Mouse (Mus musculus): Measurements from ENCODE around the gene Syne3. TPM values are rescaled to one million over a fixed set of nuclear protein-coding genes. Genes with fewer than 3 reads are reported as not detected.

Gene Syne3
- polyA plus RNA-seq, 1 experiment, result 11.6 TPM

DNA sequence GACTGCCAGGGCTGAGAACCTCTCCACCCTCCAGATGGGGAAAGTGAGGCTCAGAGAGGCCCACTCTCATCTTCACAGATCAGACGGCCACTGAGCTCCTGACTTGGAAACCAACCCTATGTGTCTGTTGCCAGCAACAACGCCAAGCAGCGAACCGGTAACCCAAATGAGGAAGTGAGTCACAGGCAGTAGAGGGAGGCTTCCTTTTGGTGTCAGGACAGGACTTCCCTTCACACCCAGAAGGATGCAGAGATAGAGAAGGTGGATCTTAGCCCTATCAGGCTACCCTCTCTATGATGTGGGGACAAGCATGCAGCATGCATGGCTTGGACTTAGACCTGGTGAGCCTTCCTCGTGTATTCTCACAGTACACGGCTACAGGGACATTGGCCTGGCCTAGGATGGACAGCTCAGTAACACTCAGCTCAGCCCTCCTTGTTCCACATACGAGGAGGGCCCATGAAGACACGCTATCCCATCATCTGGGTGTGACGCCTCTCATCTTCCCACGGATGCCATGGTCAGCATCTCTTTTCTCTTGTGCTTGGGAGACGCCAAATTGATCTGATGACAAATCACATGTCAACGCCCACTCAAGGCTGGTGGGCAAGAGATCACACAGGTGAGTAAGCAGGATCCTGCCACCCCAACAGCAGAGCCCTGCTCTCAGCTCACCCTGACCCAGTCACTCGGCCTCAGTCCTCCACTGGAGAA, 18.7 kb downstream of the Syne3 start:
- H3K79me2 ChIP-seq (ENCODE audit: control insufficient read depth, insufficient read depth), result peaks cover 69% of the 10 kb centered on the region
- H3ac ChIP-seq (ENCODE audit: control insufficient read depth, insufficient read length), result no peak overlapping the region
- peak overlapping the region; percentile 0 for H3K4me2 ChIP-seq (ENCODE audit: low read depth)
- H3K36me3 ChIP-seq (ENCODE audit: control insufficient read depth, insufficient read depth), result no peaks in the 10 kb centered on the region
- TF ChIP-seq TCF3 (IDR thresholded peaks at IDR 0.05; ENCODE audit: insufficient read length, low read depth) (no peak), MYOD1 (IDR thresholded peaks at IDR 0.05; ENCODE audit: control insufficient read depth in 1 of 3, insufficient read length in 2 of 3, low read depth in 2 of 3) (no peak), REST (IDR thresholded peaks at IDR 0.05; ENCODE audit: insufficient read depth, insufficient read length) (no peak), USF1 (IDR thresholded peaks at IDR 0.05; ENCODE audit: low read depth) (no peak), E2F4 (IDR thresholded peaks at IDR 0.05; ENCODE audit: insufficient read depth) (no peak), CEBPB (IDR thresholded peaks at IDR 0.05; ENCODE audit: insufficient read depth, poor library complexity, severe bottlenecking) (no peak), MYOG (IDR thresholded peaks at IDR 0.05; ENCODE audit: control insufficient read depth in 1 of 3, insufficient read depth in 1 of 3, insufficient read length in 2 of 3, low read depth in 2 of 3) (no peak), POLR2A (IDR thresholded peaks at IDR 0.05; ENCODE audit: insufficient read length, low read depth) (no peak), SRF (IDR thresholded peaks at IDR 0.05; ENCODE audit: control insufficient read depth, insufficient read length, low read depth) (no peak), TCF12 (IDR thresholded peaks at IDR 0.05; ENCODE audit: insufficient read depth, poor library complexity, severe bottlenecking) (no peak), POLR2AphosphoS2 (IDR thresholded peaks at IDR 0.05; ENCODE audit: insufficient read length, low read depth) (no peak), MAX (IDR thresholded peaks at IDR 0.05; ENCODE audit: low read depth) (no peak)
- H3K4me3 ChIP-seq, result no peak overlapping the region
- no peaks in the 10 kb centered on the region for H3K27me3 ChIP-seq (ENCODE audit: control insufficient read depth, insufficient read depth, insufficient read length)

DNA sequence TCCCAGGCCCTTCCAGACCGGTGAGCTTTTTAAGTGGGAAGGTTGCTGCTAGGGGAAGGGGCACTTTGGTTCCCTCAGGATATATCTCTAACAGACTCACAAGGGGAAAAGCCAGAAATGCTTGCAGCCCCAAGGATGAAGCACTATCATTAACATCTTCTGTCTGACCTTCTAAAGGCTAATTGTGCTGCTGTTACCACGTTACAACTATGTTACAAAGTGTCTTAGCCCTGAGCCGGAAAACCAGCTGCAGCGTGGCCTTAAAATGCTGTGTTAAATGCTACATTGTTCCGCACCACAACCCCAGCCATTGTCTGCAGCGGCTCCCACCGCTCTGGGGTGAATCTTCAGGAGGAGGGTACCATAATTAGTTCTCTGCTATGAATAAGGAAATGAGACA, 21.7 kb downstream of the Syne3 start:
- H3K79me2 ChIP-seq (ENCODE audit: control insufficient read depth, insufficient read depth), result peaks cover 66% of the 10 kb centered on the region
- TF ChIP-seq POLR2AphosphoS2 (IDR thresholded peaks at IDR 0.05; ENCODE audit: insufficient read length, low read depth) (no peak), REST (IDR thresholded peaks at IDR 0.05; ENCODE audit: insufficient read depth, insufficient read length) (no peak), MYOD1 (IDR thresholded peaks at IDR 0.05; ENCODE audit: control insufficient read depth in 1 of 3, insufficient read length in 2 of 3, low read depth in 2 of 3) (no peak), TCF3 (IDR thresholded peaks at IDR 0.05; ENCODE audit: insufficient read length, low read depth) (no peak), MYOG (IDR thresholded peaks at IDR 0.05; ENCODE audit: control insufficient read depth in 1 of 3, insufficient read depth in 1 of 3, insufficient read length in 2 of 3, low read depth in 2 of 3) (no peak), TCF12 (IDR thresholded peaks at IDR 0.05; ENCODE audit: insufficient read depth, poor library complexity, severe bottlenecking) (no peak), SRF (IDR thresholded peaks at IDR 0.05; ENCODE audit: control insufficient read depth, insufficient read length, low read depth) (no peak), USF1 (IDR thresholded peaks at IDR 0.05; ENCODE audit: low read depth) (no peak), CEBPB (IDR thresholded peaks at IDR 0.05; ENCODE audit: insufficient read depth, poor library complexity, severe bottlenecking) (no peak), MAX (IDR thresholded peaks at IDR 0.05; ENCODE audit: low read depth) (no peak), POLR2A (IDR thresholded peaks at IDR 0.05; ENCODE audit: insufficient read length, low read depth) (no peak)
- H3ac ChIP-seq (ENCODE audit: control insufficient read depth, insufficient read length), result no peak overlapping the region
- H3K36me3 ChIP-seq (ENCODE audit: control insufficient read depth, insufficient read depth), result no peaks in the 10 kb centered on the region
- no peak overlapping the region for H3K4me2 ChIP-seq (ENCODE audit: low read depth)
- no peak overlapping the region for H3K4me3 ChIP-seq
- H3K27me3 ChIP-seq (ENCODE audit: control insufficient read depth, insufficient read depth, insufficient read length), result no peaks in the 10 kb centered on the region

DNA sequence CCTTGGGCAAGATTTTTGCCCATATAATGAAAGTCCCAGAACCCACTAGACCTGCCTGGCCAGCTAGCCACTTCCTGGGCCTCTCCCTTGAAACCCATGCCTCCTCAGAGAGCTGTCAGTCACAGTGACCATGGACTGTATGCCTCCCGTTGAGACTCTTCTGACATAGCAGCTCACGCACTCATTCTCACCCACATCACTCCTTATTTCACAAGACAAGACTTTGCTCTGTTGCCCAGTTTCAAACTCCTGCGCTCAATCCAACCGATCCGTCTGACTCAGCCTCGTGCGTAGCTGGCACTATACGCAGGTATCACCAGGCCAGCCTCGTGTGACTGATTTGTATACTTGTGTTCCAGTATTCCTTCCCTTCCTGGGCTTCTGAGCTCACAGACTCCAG, 22.8 kb downstream of the Syne3 start:
- peaks cover 77% of the 10 kb centered on the region for H3K79me2 ChIP-seq (ENCODE audit: control insufficient read depth, insufficient read depth)

DNA sequence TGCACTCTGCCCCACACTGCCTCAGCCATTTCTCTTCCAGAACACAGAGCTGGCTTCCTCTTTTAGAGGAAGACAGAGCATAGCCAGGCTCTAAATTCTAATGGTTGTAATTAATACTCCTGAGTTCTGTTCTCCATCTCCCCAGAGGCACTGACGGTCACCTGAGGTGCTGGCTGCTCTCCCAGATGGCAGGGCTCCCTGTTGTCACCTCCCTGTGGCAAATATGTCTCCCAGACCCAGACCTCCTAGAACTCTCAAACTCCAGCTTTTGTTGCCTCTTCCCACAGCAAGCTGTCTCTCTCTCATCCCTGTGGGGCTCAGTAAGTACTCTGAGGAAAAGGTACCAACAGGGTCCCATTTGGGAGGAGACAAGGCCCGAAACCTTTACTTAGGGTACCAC, 23.6 kb downstream of the Syne3 start:
- Histone ChIP-seq H3K4me3 (no peak overlapping the region), H3ac (ENCODE audit: control insufficient read depth, insufficient read length) (no peak overlapping the region), H3K27me3 (ENCODE audit: control insufficient read depth, insufficient read depth, insufficient read length) (no peaks in the 10 kb centered on the region), H3K36me3 (ENCODE audit: control insufficient read depth, insufficient read depth) (no peaks in the 10 kb centered on the region), H3K79me2 (ENCODE audit: control insufficient read depth, insufficient read depth) (peaks cover 80% of the 10 kb centered on the region), H3K4me2 (ENCODE audit: low read depth) (no peak overlapping the region)
- TF ChIP-seq MAX (IDR thresholded peaks at IDR 0.05; ENCODE audit: low read depth), result no peak
- no peak for TF ChIP-seq E2F4 (IDR thresholded peaks at IDR 0.05; ENCODE audit: insufficient read depth)
- no peak for TF ChIP-seq SRF (IDR thresholded peaks at IDR 0.05; ENCODE audit: control insufficient read depth, insufficient read length, low read depth)
- no peak for TF ChIP-seq TCF3 (IDR thresholded peaks at IDR 0.05; ENCODE audit: insufficient read length, low read depth)
- no peak for TF ChIP-seq MYOG (IDR thresholded peaks at IDR 0.05; ENCODE audit: control insufficient read depth in 1 of 3, insufficient read depth in 1 of 3, insufficient read length in 2 of 3, low read depth in 2 of 3)
- TF ChIP-seq USF1 (IDR thresholded peaks at IDR 0.05; ENCODE audit: low read depth), result no peak

More for the DNA sequence above, 22.8 kb downstream of the Syne3 start:
- Histone ChIP-seq H3K36me3 (ENCODE audit: control insufficient read depth, insufficient read depth) (no peaks in the 10 kb centered on the region), H3ac (ENCODE audit: control insufficient read depth, insufficient read length) (no peak overlapping the region), H3K4me2 (ENCODE audit: low read depth) (no peak overlapping the region), H3K4me3 (no peak overlapping the region), H3K27me3 (ENCODE audit: control insufficient read depth, insufficient read depth, insufficient read length) (no peaks in the 10 kb centered on the region)
- TF ChIP-seq USF1 (IDR thresholded peaks at IDR 0.05; ENCODE audit: low read depth) (no peak), POLR2AphosphoS2 (IDR thresholded peaks at IDR 0.05; ENCODE audit: insufficient read length, low read depth) (no peak), REST (IDR thresholded peaks at IDR 0.05; ENCODE audit: insufficient read depth, insufficient read length) (no peak), POLR2A (IDR thresholded peaks at IDR 0.05; ENCODE audit: insufficient read length, low read depth) (no peak)

DNA sequence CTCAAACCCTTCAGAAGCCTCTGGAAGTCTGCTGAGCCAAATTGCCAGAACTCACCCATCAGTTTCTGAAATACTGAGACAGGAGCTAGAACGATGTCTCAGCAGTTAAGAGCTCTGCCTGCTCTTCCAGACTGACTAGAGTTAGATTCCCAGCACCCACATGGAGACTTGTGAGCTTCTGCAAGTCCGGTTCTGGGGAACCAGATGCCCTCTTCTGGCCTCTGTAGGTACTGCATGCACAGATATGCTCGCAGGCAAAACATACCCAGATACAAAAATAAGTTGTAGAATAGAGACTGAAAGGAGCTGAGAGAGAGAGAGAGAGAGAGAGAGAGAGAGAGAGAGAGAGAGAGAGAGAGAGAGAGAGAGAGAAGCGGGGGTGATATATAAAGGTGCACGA, 24.5 kb downstream of the Syne3 start:
- TF ChIP-seq TCF12 (IDR thresholded peaks at IDR 0.05; ENCODE audit: insufficient read depth, poor library complexity, severe bottlenecking) (no peak), MYOG (IDR thresholded peaks at IDR 0.05; ENCODE audit: control insufficient read depth in 1 of 3, insufficient read depth in 1 of 3, insufficient read length in 2 of 3, low read depth in 2 of 3) (no peak), USF1 (IDR thresholded peaks at IDR 0.05; ENCODE audit: low read depth) (no peak), POLR2AphosphoS2 (IDR thresholded peaks at IDR 0.05; ENCODE audit: insufficient read length, low read depth) (no peak), SRF (IDR thresholded peaks at IDR 0.05; ENCODE audit: control insufficient read depth, insufficient read length, low read depth) (no peak)
- Histone ChIP-seq H3K4me2 (ENCODE audit: low read depth) (no peak overlapping the region), H3K27me3 (ENCODE audit: control insufficient read depth, insufficient read depth, insufficient read length) (no peaks in the 10 kb centered on the region), H3K36me3 (ENCODE audit: control insufficient read depth, insufficient read depth) (no peaks in the 10 kb centered on the region), H3K4me3 (no peak overlapping the region), H3K79me2 (ENCODE audit: control insufficient read depth, insufficient read depth) (peaks cover 79% of the 10 kb centered on the region), H3ac (ENCODE audit: control insufficient read depth, insufficient read length) (no peak overlapping the region)
